Mouse (Mus musculus): ENCODE measurements around the gene Smyd3.
A peak's percentile ranks its signal among the peaks of the same experiment; 100 is the strongest.

Smyd3 gene

GRCm38 (mm10) chr1:179517713-179518465 is at the start of gene Smyd3:
Gene Smyd3 (minus strand): TSS chr1:179518041.
- peak; percentile 89 to 90 for DNase-seq

- no peak for DNase-seq
These were observed 49.7 kb upstream of the Smyd3 start for GRCm38 (mm10) chr1:179567558-179567957.

GRCm38 (mm10) chr1:179563926-179564325 is 46.1 kb upstream of the Smyd3 start:
- no peak for DNase-seq

- DNase-seq, result peak; percentile 15 to 41
These were observed 45.4 kb upstream of the Smyd3 start for GRCm38 (mm10) chr1:179563211-179563610.

- no peak for DNase-seq
These were observed 43.1 kb upstream of the Smyd3 start for GRCm38 (mm10) chr1:179560845-179561430.

- DNase-seq, result no peak
These were observed 41.8 kb upstream of the Smyd3 start for GRCm38 (mm10) chr1:179559446-179560194.

GRCm38 (mm10) chr1:179556921-179557320 is 39.1 kb upstream of the Smyd3 start:
- DNase-seq, result no peak

- DNase-seq, result no peak
These were observed 36.1 kb upstream of the Smyd3 start for GRCm38 (mm10) chr1:179553949-179554347.

- DNase-seq, result peak; percentile 52 to 53
These were observed 35.5 kb upstream of the Smyd3 start for GRCm38 (mm10) chr1:179553197-179553948.

- DNase-seq, result peak in 1 of 2 experiments; percentile 42
These were observed 34.9 kb upstream of the Smyd3 start for GRCm38 (mm10) chr1:179552751-179553150.

- DNase-seq, result no peak
These were observed 34.1 kb upstream of the Smyd3 start for GRCm38 (mm10) chr1:179551921-179552320.

GRCm38 (mm10) chr1:179551336-179551735 is 33.5 kb upstream of the Smyd3 start:
- DNase-seq, result no peak

GRCm38 (mm10) chr1:179548996-179549752 is 31.3 kb upstream of the Smyd3 start:
- no peak for DNase-seq

- DNase-seq, result no peak
These were observed 30.4 kb upstream of the Smyd3 start for GRCm38 (mm10) chr1:179548220-179548619.

- no peak for DNase-seq
These were observed 29.3 kb upstream of the Smyd3 start for GRCm38 (mm10) chr1:179547176-179547575.

- peak in 1 of 2 experiments; percentile 72 for DNase-seq
These were observed 28.7 kb upstream of the Smyd3 start for GRCm38 (mm10) chr1:179546551-179546917.

- DNase-seq, result peak; percentile 98 to 99
These were observed 28.1 kb upstream of the Smyd3 start, which contains the start of the genes Tfb2m and Cnst for GRCm38 (mm10) chr1:179545768-179546550. Gene Tfb2m (minus strand): TSS chr1:179546267. Gene Cnst (plus strand): TSS chr1:179546370.

GRCm38 (mm10) chr1:179541502-179541901 is 23.7 kb upstream of the Smyd3 start:
- peak in 1 of 2 experiments; percentile 31 for DNase-seq

- DNase-seq, result no peak
These were observed 22.0 kb upstream of the Smyd3 start for GRCm38 (mm10) chr1:179539887-179540286.

- DNase-seq, result no peak
These were observed 21.2 kb upstream of the Smyd3 start for GRCm38 (mm10) chr1:179539054-179539453.

GRCm38 (mm10) chr1:179519901-179520300 is 2.1 kb upstream of the Smyd3 start:
- no peak for DNase-seq

Measured in cerebellum, postnatal 14 days (tissue).